Mouse (Mus musculus): ENCODE results near the gene Spata32. TPM values are rescaled to one million over a fixed set of nuclear protein-coding genes. Genes with fewer than 3 reads are reported as not detected.

The Spata32 gene
- polyA plus RNA-seq, 1 experiment, result not detected

DNA sequence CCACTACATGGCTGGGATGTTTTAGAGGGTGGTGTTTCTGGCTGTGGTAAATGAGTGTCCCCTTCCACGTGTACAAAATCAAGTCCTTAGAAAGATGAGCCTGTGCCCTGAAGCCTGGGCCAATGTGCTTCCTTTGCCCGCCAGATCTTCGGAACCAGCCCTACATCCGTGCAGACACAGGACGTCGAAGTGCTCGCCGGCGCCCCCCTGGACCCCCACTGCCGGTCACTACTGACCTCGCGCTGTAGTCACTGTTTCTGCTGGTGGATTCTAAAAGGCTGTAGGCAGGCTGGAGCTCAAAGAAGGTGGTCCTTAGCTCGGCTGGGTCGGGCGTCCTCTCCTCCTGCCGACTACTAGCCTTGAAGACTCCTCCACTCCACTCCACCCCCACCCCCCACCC lies 19.9 kb downstream of the Spata32 start:
- no peaks in the 10 kb centered on the region for H3K36me3 ChIP-seq (ENCODE audit: control insufficient read depth, insufficient read depth, low read length, poor library complexity, severe bottlenecking)
- H3K9ac ChIP-seq (ENCODE audit: low read depth, poor library complexity, severe bottlenecking), result peak overlapping the region; percentile 62
- H3K27ac ChIP-seq (ENCODE audit: insufficient read depth, low read length), result no peak overlapping the region
- no peaks in the 10 kb centered on the region for H3K4me1 ChIP-seq (ENCODE audit: control insufficient read depth, insufficient read depth, low read length)
- H3K27me3 ChIP-seq (ENCODE audit: control insufficient read depth, insufficient read depth, low read length, poor library complexity, severe bottlenecking), result no peaks in the 10 kb centered on the region
- TF ChIP-seq CTCF (IDR thresholded peaks at IDR 0.05; ENCODE audit: low read depth, low read length) (no peak), EP300 (IDR thresholded peaks at IDR 0.05; ENCODE audit: insufficient read depth, low read depth, low read length) (no peak), POLR2A (IDR thresholded peaks at IDR 0.05; ENCODE audit: insufficient read depth, low read length) (no peak)
- peak overlapping the region; percentile 88 for H3K4me3 ChIP-seq (ENCODE audit: low read depth, low read length)
- H3K9me3 ChIP-seq (replicated peaks; ENCODE audit: control insufficient read depth, insufficient read depth, low read length, poor library complexity, severe bottlenecking), result no peaks in the 10 kb centered on the region

DNA sequence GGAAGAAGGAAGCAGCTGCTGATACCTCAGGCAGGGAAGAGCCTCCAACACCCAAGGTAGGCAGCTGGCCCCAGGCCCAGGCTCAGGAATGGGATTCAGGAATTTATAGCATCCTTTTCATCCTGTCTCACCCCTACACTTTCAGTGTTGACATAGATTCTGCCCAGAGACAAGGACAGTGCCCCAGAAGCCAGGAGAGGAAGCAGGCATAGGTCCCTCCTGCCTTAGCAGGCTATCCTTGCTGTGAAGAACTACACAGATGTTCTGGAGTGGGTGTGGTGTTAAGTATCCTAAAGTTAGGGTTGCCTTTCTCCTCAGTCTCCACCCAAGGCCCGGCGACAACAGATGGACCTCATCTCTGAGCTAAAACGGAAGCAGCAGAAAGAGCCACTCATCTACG lies 20.9 kb downstream of the Spata32 start:
- no peaks in the 10 kb centered on the region for H3K4me1 ChIP-seq (ENCODE audit: control insufficient read depth, insufficient read depth, low read length)
- TF ChIP-seq POLR2A (IDR thresholded peaks at IDR 0.05; ENCODE audit: insufficient read depth, low read length) (no peak), EP300 (IDR thresholded peaks at IDR 0.05; ENCODE audit: insufficient read depth, low read depth, low read length) (no peak), CTCF (IDR thresholded peaks at IDR 0.05; ENCODE audit: low read depth, low read length) (no peak)
- no peaks in the 10 kb centered on the region for H3K27me3 ChIP-seq (ENCODE audit: control insufficient read depth, insufficient read depth, low read length, poor library complexity, severe bottlenecking)
- no peaks in the 10 kb centered on the region for H3K36me3 ChIP-seq (ENCODE audit: control insufficient read depth, insufficient read depth, low read length, poor library complexity, severe bottlenecking)
- no peaks in the 10 kb centered on the region for H3K9me3 ChIP-seq (replicated peaks; ENCODE audit: control insufficient read depth, insufficient read depth, low read length, poor library complexity, severe bottlenecking)
- no peak overlapping the region for H3K4me3 ChIP-seq (ENCODE audit: low read depth, low read length)
- no peak overlapping the region for H3K9ac ChIP-seq (ENCODE audit: low read depth, poor library complexity, severe bottlenecking)
- no peak overlapping the region for H3K27ac ChIP-seq (ENCODE audit: insufficient read depth, low read length)

GRCm38 (mm10) chr11:103195656-103196055 lies 22.6 kb downstream of the Spata32 start:
- peaks cover 1% of the 10 kb centered on the region for H3K4me1 ChIP-seq (ENCODE audit: control insufficient read depth, insufficient read depth, low read length)
- H3K27me3 ChIP-seq (ENCODE audit: control insufficient read depth, insufficient read depth, low read length, poor library complexity, severe bottlenecking), result no peaks in the 10 kb centered on the region
- H3K36me3 ChIP-seq (ENCODE audit: control insufficient read depth, insufficient read depth, low read length, poor library complexity, severe bottlenecking), result no peaks in the 10 kb centered on the region
- no peaks in the 10 kb centered on the region for H3K9me3 ChIP-seq (replicated peaks; ENCODE audit: control insufficient read depth, insufficient read depth, low read length, poor library complexity, severe bottlenecking)
- no peak overlapping the region for H3K27ac ChIP-seq (ENCODE audit: insufficient read depth, low read length)
- no peak for TF ChIP-seq POLR2A (IDR thresholded peaks at IDR 0.05; ENCODE audit: insufficient read depth, low read length)
- no peak for TF ChIP-seq CTCF (IDR thresholded peaks at IDR 0.05; ENCODE audit: low read depth, low read length)
- TF ChIP-seq EP300 (IDR thresholded peaks at IDR 0.05; ENCODE audit: insufficient read depth, low read depth, low read length), result no peak
- no peak overlapping the region for H3K9ac ChIP-seq (ENCODE audit: low read depth, poor library complexity, severe bottlenecking)
- no peak overlapping the region for H3K4me3 ChIP-seq (ENCODE audit: low read depth, low read length)

DNA sequence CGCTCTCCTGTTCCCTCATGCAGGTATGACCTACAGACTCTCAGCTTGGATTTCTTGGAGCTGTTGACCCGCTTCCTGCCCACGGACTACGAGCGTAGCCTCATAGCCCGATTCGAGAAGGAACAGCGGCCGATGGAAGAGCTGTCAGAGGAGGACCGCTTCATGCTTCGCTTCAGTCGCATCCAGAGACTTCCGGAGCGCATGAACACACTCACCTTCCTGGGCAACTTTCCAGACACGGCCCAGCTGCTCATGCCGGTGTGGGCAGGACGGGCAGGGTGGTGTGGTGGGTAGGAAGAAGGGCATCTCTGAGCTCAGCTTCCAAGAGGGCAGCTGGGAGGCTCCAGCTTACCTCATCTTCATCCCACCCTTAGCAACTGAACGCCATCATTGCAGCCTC lies 23.0 kb downstream of the Spata32 start:
- H3K4me1 ChIP-seq (ENCODE audit: control insufficient read depth, insufficient read depth, low read length), result peaks cover 1% of the 10 kb centered on the region
- H3K27ac ChIP-seq (ENCODE audit: insufficient read depth, low read length), result no peak overlapping the region
- TF ChIP-seq POLR2A (IDR thresholded peaks at IDR 0.05; ENCODE audit: insufficient read depth, low read length) (no peak), CTCF (IDR thresholded peaks at IDR 0.05; ENCODE audit: low read depth, low read length) (no peak), EP300 (IDR thresholded peaks at IDR 0.05; ENCODE audit: insufficient read depth, low read depth, low read length) (no peak)
- no peak overlapping the region for H3K4me3 ChIP-seq (ENCODE audit: low read depth, low read length)
- H3K27me3 ChIP-seq (ENCODE audit: control insufficient read depth, insufficient read depth, low read length, poor library complexity, severe bottlenecking), result no peaks in the 10 kb centered on the region
- no peaks in the 10 kb centered on the region for H3K9me3 ChIP-seq (replicated peaks; ENCODE audit: control insufficient read depth, insufficient read depth, low read length, poor library complexity, severe bottlenecking)
- no peaks in the 10 kb centered on the region for H3K36me3 ChIP-seq (ENCODE audit: control insufficient read depth, insufficient read depth, low read length, poor library complexity, severe bottlenecking)
- H3K9ac ChIP-seq (ENCODE audit: low read depth, poor library complexity, severe bottlenecking), result no peak overlapping the region

GRCm38 (mm10) chr11:103193825-103194168 lies 24.4 kb downstream of the Spata32 start:
- TF ChIP-seq POLR2A (IDR thresholded peaks at IDR 0.05; ENCODE audit: insufficient read depth, low read length) (no peak), EP300 (IDR thresholded peaks at IDR 0.05; ENCODE audit: insufficient read depth, low read depth, low read length) (no peak)
- no peak overlapping the region; the same call in 1 of the 2 replicates for H3K4me3 ChIP-seq (ENCODE audit: low read depth, low read length)
- peaks cover 1% of the 10 kb centered on the region for H3K4me1 ChIP-seq (ENCODE audit: control insufficient read depth, insufficient read depth, low read length)
- no peaks in the 10 kb centered on the region for H3K36me3 ChIP-seq (ENCODE audit: control insufficient read depth, insufficient read depth, low read length, poor library complexity, severe bottlenecking)
- H3K27me3 ChIP-seq (ENCODE audit: control insufficient read depth, insufficient read depth, low read length, poor library complexity, severe bottlenecking), result no peaks in the 10 kb centered on the region
- no peaks in the 10 kb centered on the region for H3K9me3 ChIP-seq (replicated peaks; ENCODE audit: control insufficient read depth, insufficient read depth, low read length, poor library complexity, severe bottlenecking)
- H3K9ac ChIP-seq (ENCODE audit: low read depth, poor library complexity, severe bottlenecking), result no peak overlapping the region
- H3K27ac ChIP-seq (ENCODE audit: insufficient read depth, low read length), result no peak overlapping the region

DNA sequence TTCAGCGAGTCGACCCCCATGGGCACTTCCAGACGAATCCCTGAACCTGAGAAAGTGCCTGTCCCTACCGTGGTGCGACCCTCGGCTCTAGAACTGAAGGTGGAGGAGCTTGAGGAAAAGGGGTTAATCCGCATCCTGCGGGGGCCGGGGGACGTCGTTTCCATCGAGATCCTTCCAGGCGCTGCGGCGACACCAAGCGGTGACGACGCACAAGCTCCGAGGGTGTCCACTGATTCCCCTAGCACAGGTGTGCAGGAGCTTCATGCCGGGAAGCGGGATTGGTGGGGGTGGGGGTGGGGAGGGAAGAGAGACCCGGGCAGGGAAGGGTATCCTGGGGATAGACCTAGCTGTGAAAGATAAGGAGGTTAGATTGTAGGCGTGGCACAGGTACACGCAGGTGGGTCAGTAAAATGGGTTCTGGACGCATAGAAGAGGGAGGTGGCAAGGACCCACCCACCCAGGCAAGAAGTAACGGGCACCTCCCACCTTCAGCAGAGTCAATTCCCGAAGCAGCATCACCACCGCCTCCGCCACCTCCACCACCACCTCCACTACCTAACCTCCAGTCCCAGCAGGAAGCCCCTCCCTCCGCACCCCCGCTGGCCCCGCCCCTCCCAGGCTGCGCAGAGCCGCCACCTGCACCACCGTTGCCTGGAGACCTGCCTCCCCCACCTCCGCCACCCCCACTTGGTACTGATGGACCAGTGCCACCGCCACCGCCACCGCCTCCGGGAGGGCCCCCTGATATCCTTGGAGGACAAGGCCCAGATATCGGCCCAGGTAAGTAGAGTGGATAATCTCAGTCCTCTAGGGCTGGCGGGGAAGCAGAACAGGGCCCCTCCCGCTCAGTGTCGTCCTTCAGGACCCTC lies 25.0 kb downstream of the Spata32 start:
- 0 out of 2 replicates have a peak overlapping the region, but pooled peaks have one; percentile 10 for H3K9ac ChIP-seq (ENCODE audit: low read depth, poor library complexity, severe bottlenecking)
- H3K4me3 ChIP-seq (ENCODE audit: low read depth, low read length), result peak overlapping the region; percentile 50
- TF ChIP-seq CTCF (IDR thresholded peaks at IDR 0.05; ENCODE audit: low read depth, low read length), result peak; percentile 67
- TF ChIP-seq EP300 (IDR thresholded peaks at IDR 0.05; ENCODE audit: insufficient read depth, low read depth, low read length), result no peak
- no peak for TF ChIP-seq POLR2A (IDR thresholded peaks at IDR 0.05; ENCODE audit: insufficient read depth, low read length)
- H3K27ac ChIP-seq (ENCODE audit: insufficient read depth, low read length), result no peak overlapping the region
- H3K4me1 ChIP-seq (ENCODE audit: control insufficient read depth, insufficient read depth, low read length), result peaks cover 1% of the 10 kb centered on the region
- H3K27me3 ChIP-seq (ENCODE audit: control insufficient read depth, insufficient read depth, low read length, poor library complexity, severe bottlenecking), result no peaks in the 10 kb centered on the region
- H3K9me3 ChIP-seq (replicated peaks; ENCODE audit: control insufficient read depth, insufficient read depth, low read length, poor library complexity, severe bottlenecking), result no peaks in the 10 kb centered on the region
- no peaks in the 10 kb centered on the region for H3K36me3 ChIP-seq (ENCODE audit: control insufficient read depth, insufficient read depth, low read length, poor library complexity, severe bottlenecking)
